Mouse (Mus musculus): ENCODE measurements around the gene Akr1b3. TPM values are rescaled to one million over a fixed set of nuclear protein-coding genes. Genes with fewer than 3 reads are reported as not detected.

The Akr1b3 gene
- total and polyA plus RNA-seq, 2 experiments from 2014 or later: 79.8 to 105 TPM

- 91% methylated on average over 5 of the region's 5 CpGs for WGBS
- H3K36me3 ChIP-seq (ENCODE audit: insufficient read depth, low read length): no peaks in the 10 kb centered on the region
- no peak for TF ChIP-seq CTCF (IDR thresholded peaks at IDR 0.05)
- DNase-seq (ENCODE audit: low spot score): no peak
- no peaks in the 10 kb centered on the region for H3K4me1 ChIP-seq (ENCODE audit: insufficient read depth, low read length)
- no peaks in the 10 kb centered on the region for H3K9me3 ChIP-seq (ENCODE audit: low read length)
- no peak overlapping the region for H3K27ac ChIP-seq (ENCODE audit: low read depth, low read length)
- ATAC-seq (ENCODE audit: low FRiP score): no peak
- no peaks in the 10 kb centered on the region for H3K27me3 ChIP-seq (ENCODE audit: insufficient read depth, low read length)
- H3K9ac ChIP-seq (replicated peaks; ENCODE audit: low read length, poor library complexity, severe bottlenecking): no peak overlapping the region
- H3K4me3 ChIP-seq (ENCODE audit: low read depth, low read length): no peak overlapping the region
- no peak overlapping the region for H3K4me2 ChIP-seq (ENCODE audit: low read depth, low read length, poor library complexity, severe bottlenecking)
Measured at GRCm38 (mm10) chr6:34272462-34272861, 44.8 kb downstream of the Akr1b3 start.

GRCm38 (mm10) chr6:34270717-34271116 lies 46.6 kb downstream of the Akr1b3 start:
- H3K9ac ChIP-seq (replicated peaks; ENCODE audit: low read length, poor library complexity, severe bottlenecking): no peak overlapping the region
- H3K4me3 ChIP-seq (ENCODE audit: low read depth, low read length): no peak overlapping the region
- DNase-seq (ENCODE audit: low spot score) (peak; percentile 21), ATAC-seq (ENCODE audit: low FRiP score) (no peak)
- H3K27me3 ChIP-seq (ENCODE audit: insufficient read depth, low read length): no peaks in the 10 kb centered on the region
- H3K36me3 ChIP-seq (ENCODE audit: insufficient read depth, low read length): no peaks in the 10 kb centered on the region
- H3K9me3 ChIP-seq (ENCODE audit: low read length): no peaks in the 10 kb centered on the region
- H3K4me1 ChIP-seq (ENCODE audit: insufficient read depth, low read length): no peaks in the 10 kb centered on the region
- H3K27ac ChIP-seq (ENCODE audit: low read depth, low read length): peak overlapping the region; percentile 34; the same call in 1 of the 2 replicates
- H3K4me2 ChIP-seq (ENCODE audit: low read depth, low read length, poor library complexity, severe bottlenecking): no peak overlapping the region
- no peak for TF ChIP-seq CTCF (IDR thresholded peaks at IDR 0.05)
- 18% methylated on average over 6 of the region's 6 CpGs for WGBS

- Histone ChIP-seq H3K36me3 (ENCODE audit: insufficient read depth, low read length) (no peaks in the 10 kb centered on the region), H3K27ac (ENCODE audit: low read depth, low read length) (no peak overlapping the region), H3K4me1 (ENCODE audit: insufficient read depth, low read length) (no peaks in the 10 kb centered on the region), H3K4me3 (ENCODE audit: low read depth, low read length) (no peak overlapping the region), H3K9me3 (ENCODE audit: low read length) (no peaks in the 10 kb centered on the region), H3K4me2 (ENCODE audit: low read depth, low read length, poor library complexity, severe bottlenecking) (no peak overlapping the region), H3K27me3 (ENCODE audit: insufficient read depth, low read length) (no peaks in the 10 kb centered on the region), H3K9ac (replicated peaks; ENCODE audit: low read length, poor library complexity, severe bottlenecking) (no peak overlapping the region)
- 73% methylated on average over 5 of the region's 5 CpGs for WGBS
- DNase-seq (ENCODE audit: low spot score): no peak
- no peak for TF ChIP-seq CTCF (IDR thresholded peaks at IDR 0.05)
- no peak for ATAC-seq (ENCODE audit: low FRiP score)
Measured at GRCm38 (mm10) chr6:34258546-34258945, 58.7 kb downstream of the Akr1b3 start.

Other genes with a start within 250 kb of the Akr1b3 start
- gene Slc35b4, start 140.4 kb downstream of the Akr1b3 start, total RNA-seq (2014; rRNA removed): 24.5 and 30.8 TPM in 2 replicates
- 30.6 and 36.5 TPM in 2 replicates for gene Slc35b4, start 140.4 kb downstream of the Akr1b3 start, polyA plus RNA-seq (2015; fragmentation: Nextera tagmentation; extraction: Ambion mirVana)
- 0.38 and 1.4 TPM in 2 replicates for gene Akr1b8, start 36.6 kb upstream of the Akr1b3 start, total RNA-seq (2014; rRNA removed)
- gene Akr1b8, start 36.6 kb upstream of the Akr1b3 start, polyA plus RNA-seq (2015; fragmentation: Nextera tagmentation; extraction: Ambion mirVana): 2.0 and 2.2 TPM in 2 replicates
- gene Akr1b10, start 66.7 kb upstream of the Akr1b3 start, total RNA-seq (2014; rRNA removed): 9.5 and 13.8 TPM in 2 replicates
- gene Akr1b10, start 66.7 kb upstream of the Akr1b3 start, polyA plus RNA-seq (2015; fragmentation: Nextera tagmentation; extraction: Ambion mirVana): 15.0 and 15.4 TPM in 2 replicates
- gene Akr1b7, start 94.9 kb upstream of the Akr1b3 start, total RNA-seq (2014; rRNA removed): not detected in 2 replicates
- gene Akr1b7, start 94.9 kb upstream of the Akr1b3 start, polyA plus RNA-seq (2015; fragmentation: Nextera tagmentation; extraction: Ambion mirVana): 0.20 TPM in 1 of 2 replicates, not detected in the other
- gene Bpgm, start 158.7 kb upstream of the Akr1b3 start, total RNA-seq (2014; rRNA removed): 42.9 and 51.4 TPM in 2 replicates
- gene Bpgm, start 158.7 kb upstream of the Akr1b3 start, polyA plus RNA-seq (2015; fragmentation: Nextera tagmentation; extraction: Ambion mirVana): 80.6 and 86.0 TPM in 2 replicates